Mouse (Mus musculus) mammary gland, adult 2 months (tissue): ENCODE measurements around the gene Fpr-rs3. TPM values are rescaled to one million over a fixed set of nuclear protein-coding genes. Genes with fewer than 3 reads are reported as not detected.

Experiments used
- polyA plus RNA-seq: library from polyadenylated mRNA; depleted of rRNA; stranded (reverse); fragments of >200 nt; gene quantifications from 2 replicates; pipeline ENCODE4 v1.2.3, GENCODE M21; 2012; ENCODE audit warnings: low replicate concordance; rRNA removed

The Fpr-rs3 gene
- not detected in 2 replicates for polyA plus RNA-seq

GRCm38 (mm10) chr17:20624777-20625176 is at the start of gene Fpr-rs3:
Gene Fpr-rs3 (minus strand): TSS chr17:20624877.

DNA sequence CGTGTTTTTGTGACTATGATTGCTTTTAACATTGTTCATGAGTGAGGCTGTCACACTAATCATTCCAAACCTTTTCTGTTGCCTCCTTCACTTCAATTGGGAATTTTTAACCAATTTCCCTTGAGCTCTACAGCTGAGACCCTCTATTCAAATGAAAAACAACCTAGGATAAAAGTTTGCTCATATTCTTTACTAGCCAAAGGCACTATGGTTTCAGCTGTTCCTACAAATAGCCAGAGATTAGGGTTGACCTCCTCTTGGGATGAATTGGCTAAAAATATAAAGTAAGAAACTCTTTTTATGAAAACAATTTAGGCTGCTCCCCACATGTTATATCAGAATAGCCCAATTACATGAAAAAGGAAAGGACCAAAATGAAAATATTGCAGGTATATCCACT is 28.4 kb downstream of the Fpr-rs3 start, which contains the start of gene Vmn2r110:
Gene Vmn2r110 (minus strand): TSS at position 101 of the 400 bp plus-strand sequence.

Other genes starting within 250 kb of the Fpr-rs3 start
- not detected in 2 replicates for gene Vmn1r224, start 210.7 kb downstream of the Fpr-rs3 start, polyA plus RNA-seq
- not detected in 2 replicates for gene Vmn2r108, start 143.5 kb downstream of the Fpr-rs3 start, polyA plus RNA-seq
- not detected in 2 replicates for gene Vmn1r225, start 126.7 kb downstream of the Fpr-rs3 start, polyA plus RNA-seq
- gene Vmn2r109, start 60.1 kb downstream of the Fpr-rs3 start, polyA plus RNA-seq, result not detected in 2 replicates
- gene Vmn2r110, start 28.5 kb downstream of the Fpr-rs3 start, polyA plus RNA-seq, result not detected in 2 replicates
- not detected in 2 replicates for gene Vmn1r226, start 58.0 kb upstream of the Fpr-rs3 start, polyA plus RNA-seq
- not detected in 2 replicates for gene Vmn1r227, start 105.0 kb upstream of the Fpr-rs3 start, polyA plus RNA-seq
- not detected in 2 replicates for gene Vmn1r228, start 161.3 kb upstream of the Fpr-rs3 start, polyA plus RNA-seq
- not detected in 2 replicates for gene Vmn1r229, start 186.7 kb upstream of the Fpr-rs3 start, polyA plus RNA-seq
- gene Vmn1r230, start 215.6 kb upstream of the Fpr-rs3 start, polyA plus RNA-seq, result not detected in 2 replicates